Mouse (Mus musculus) thymus, adult 2 months (tissue): Measurements from ENCODE around the gene Setd5. TPM values are rescaled to one million over a fixed set of nuclear protein-coding genes. Genes with fewer than 3 reads are reported as not detected.

ENCODE experiments used
- DNase-seq: peaks from one replicate; pipeline ENCODE4 v3.0.0; 2021
- H3K27ac ChIP-seq: fragments of 200-500 bp; 2 replicates; pipeline ENCODE4 v1.5.1; 2012; ENCODE audit warnings: low read length, control low read depth; ENCODE audit not compliant: control insufficient read depth, insufficient read depth
- H3K27me3 ChIP-seq: fragments of 200-500 bp; 2 replicates; pipeline ENCODE4 v1.6.1; 2012; ENCODE audit warnings: mild to moderate bottlenecking, low read length, moderate library complexity, mixed read lengths; ENCODE audit not compliant: control insufficient read depth, insufficient read depth
- H3K36me3 ChIP-seq: fragments of 200-500 bp; 2 replicates; pipeline ENCODE4 v1.6.1; 2012; ENCODE audit warnings: mild to moderate bottlenecking, low read length, moderate library complexity; ENCODE audit not compliant: control insufficient read depth, insufficient read depth
- H3K4me1 ChIP-seq: fragments of 200-500 bp; replicated peaks from 2 replicates; pipeline ENCODE4 v1.6.1; 2012; ENCODE audit warnings: low read length; ENCODE audit not compliant: control insufficient read depth, insufficient read depth
- H3K4me3 ChIP-seq: fragments of 200-500 bp; 2 replicates; pipeline ENCODE4 v1.5.1; 2012; ENCODE audit warnings: mild to moderate bottlenecking, low read length, control low read depth, moderate library complexity; ENCODE audit not compliant: control insufficient read depth, insufficient read depth
- CTCF ChIP-seq: fragments of 200-500 bp; IDR thresholded peaks from 2 replicates; pipeline ENCODE4 v1.5.1; 2012; ENCODE audit warnings: mild to moderate bottlenecking, control low read depth, low read length, moderate library complexity, borderline replicate concordance; ENCODE audit not compliant: control insufficient read depth, poor library complexity, insufficient read depth; ENCODE audit errors: extremely low read depth
- POLR2A ChIP-seq: fragments of 200-500 bp; IDR thresholded peaks from 2 replicates; pipeline ENCODE4 v1.6.1; 2012; ENCODE audit warnings: mild to moderate bottlenecking, low read length, control low read depth, moderate library complexity; ENCODE audit not compliant: control insufficient read depth, poor library complexity, insufficient read depth; ENCODE audit errors: extremely low read depth
- WGBS: fragments of 180-500 bp; shearing (Covaris S2); methylation state at CpG from one replicate; pipeline ENCODE4 v1.1.7; 2018; 5-methylcytosine and 5-hydroxymethylcytosine counted together
- polyA plus RNA-seq: library from polyadenylated mRNA; depleted of rRNA; stranded (reverse); fragments of >200 nt; gene quantifications from 2 replicates; pipeline ENCODE4 v1.2.3, GENCODE M21; 2012

The Setd5 gene
- polyA plus RNA-seq, 1 experiment = 51.8 TPM

GRCm38 (mm10) chr6:113076012-113076685 is 1.0 kb upstream of the Setd5 start:
- under 1% methylated on average over 55 of the region's 55 CpGs for WGBS
- Histone ChIP-seq H3K27me3 (no peaks in the 10 kb centered on the region), H3K27ac (peak overlapping the region; percentile 63), H3K36me3 (peaks cover 1% of the 10 kb centered on the region; the same call in 1 of the 2 replicates), H3K4me1 (peaks cover 11% of the 10 kb centered on the region), H3K4me3 (peak overlapping the region; percentile 79)
- no peak; the same call in 1 of the 2 replicates for TF ChIP-seq CTCF
- no peak for TF ChIP-seq POLR2A
- DNase-seq = peak; percentile 88

- peak overlapping the region; percentile 81 for H3K4me3 ChIP-seq
- under 1% methylated on average over 28 of the region's 28 CpGs for WGBS
- DNase-seq = no peak
- no peaks in the 10 kb centered on the region for H3K27me3 ChIP-seq
- no peaks in the 10 kb centered on the region for H3K36me3 ChIP-seq
- H3K4me1 ChIP-seq = peaks cover 11% of the 10 kb centered on the region
- H3K27ac ChIP-seq = peak overlapping the region; percentile 84
- TF ChIP-seq POLR2A (no peak), CTCF (no peak)
Observed at GRCm38 (mm10) chr6:113077569-113078030, 435 bp downstream of the Setd5 start.

DNA sequence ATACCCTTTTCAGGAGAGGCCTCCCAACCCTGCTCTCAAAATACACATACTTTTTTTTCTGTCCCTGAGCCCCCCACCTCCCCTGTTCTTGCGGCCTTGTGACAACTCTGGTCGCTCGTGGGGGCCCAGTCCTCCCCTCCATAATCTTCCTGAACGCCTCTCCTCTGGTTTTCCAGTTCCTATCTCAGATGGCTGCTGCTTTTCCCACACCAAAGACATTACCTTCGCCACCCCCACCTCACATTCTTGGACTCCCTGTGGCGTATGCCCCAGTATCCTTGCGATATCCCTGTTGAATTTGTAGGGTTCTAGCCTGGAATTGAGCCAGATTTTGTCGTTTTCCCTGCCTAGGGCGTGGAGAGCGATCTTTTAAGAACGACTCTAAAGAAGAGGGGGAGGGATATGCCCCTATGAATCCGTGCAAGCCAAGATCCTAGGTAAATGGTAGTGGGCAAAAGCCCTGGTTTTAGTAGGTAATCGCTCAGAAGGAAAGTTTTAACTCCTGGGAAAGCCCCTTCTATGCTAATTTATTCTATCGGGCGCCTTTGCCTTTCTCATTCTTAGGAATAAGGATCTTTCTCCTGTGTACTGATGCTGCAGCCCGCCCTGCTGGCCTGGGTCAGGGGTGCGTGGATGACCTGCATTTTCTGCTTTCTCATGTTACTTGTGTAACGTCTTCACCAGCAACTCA is 1.0 kb downstream of the Setd5 start:
- Histone ChIP-seq H3K4me3 (peak overlapping the region; percentile 81), H3K27me3 (no peaks in the 10 kb centered on the region), H3K27ac (peak overlapping the region; percentile 84), H3K4me1 (peaks cover 11% of the 10 kb centered on the region), H3K36me3 (no peaks in the 10 kb centered on the region)
- DNase-seq = peak; percentile 7
- under 1% methylated on average over 18 of the region's 18 CpGs for WGBS
- TF ChIP-seq POLR2A (no peak), CTCF (no peak)

DNA sequence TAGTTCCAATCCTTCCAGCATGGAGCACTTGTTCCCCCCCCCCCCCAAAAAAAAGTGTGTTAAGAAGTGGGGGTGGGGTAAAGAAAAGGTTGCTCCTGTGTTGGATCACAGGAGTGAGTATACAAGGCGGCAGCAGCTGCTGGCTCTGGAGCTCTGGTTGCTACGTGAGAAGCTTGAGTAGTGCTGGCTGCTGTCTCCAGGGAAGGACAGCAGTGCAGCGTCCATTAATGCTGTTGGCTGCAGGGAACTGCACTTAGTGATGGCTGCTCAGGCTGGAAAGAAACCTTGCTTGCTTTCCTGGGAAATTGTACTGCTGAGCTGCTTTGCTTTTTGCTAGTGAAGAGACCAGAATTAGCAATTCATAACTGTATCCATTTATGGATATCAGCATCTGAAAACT is 2.3 kb downstream of the Setd5 start:
- no peaks in the 10 kb centered on the region for H3K27me3 ChIP-seq
- no peaks in the 10 kb centered on the region for H3K36me3 ChIP-seq
- no peak overlapping the region for H3K27ac ChIP-seq
- no peak overlapping the region for H3K4me3 ChIP-seq
- H3K4me1 ChIP-seq = peaks cover 11% of the 10 kb centered on the region
- DNase-seq = no peak
- TF ChIP-seq POLR2A (no peak), CTCF (no peak)
- WGBS = 8% methylated on average over 3 of the region's 3 CpGs

DNA sequence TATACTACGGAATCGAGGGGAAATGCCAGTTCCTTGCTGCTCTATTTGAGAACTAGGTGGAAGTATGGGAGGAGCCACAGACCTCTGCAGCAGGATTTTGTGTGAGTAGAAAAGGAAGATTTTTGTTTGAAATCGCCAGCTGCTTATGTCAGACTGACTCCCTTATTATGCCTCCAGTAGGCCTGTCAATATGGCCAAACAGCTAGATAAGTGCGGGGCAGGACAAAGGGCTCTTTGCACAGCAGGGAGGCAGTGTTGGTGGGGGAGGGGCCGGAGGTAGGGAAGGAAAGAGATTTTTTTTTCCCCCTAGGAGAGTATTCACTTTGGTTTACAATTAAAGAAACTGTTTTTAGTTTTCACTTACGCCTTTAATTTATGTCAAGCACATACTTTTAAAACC is 5.1 kb downstream of the Setd5 start:
- TF ChIP-seq POLR2A = no peak
- TF ChIP-seq CTCF = no peak
- no peak for DNase-seq
- no peak overlapping the region for H3K27ac ChIP-seq

DNA sequence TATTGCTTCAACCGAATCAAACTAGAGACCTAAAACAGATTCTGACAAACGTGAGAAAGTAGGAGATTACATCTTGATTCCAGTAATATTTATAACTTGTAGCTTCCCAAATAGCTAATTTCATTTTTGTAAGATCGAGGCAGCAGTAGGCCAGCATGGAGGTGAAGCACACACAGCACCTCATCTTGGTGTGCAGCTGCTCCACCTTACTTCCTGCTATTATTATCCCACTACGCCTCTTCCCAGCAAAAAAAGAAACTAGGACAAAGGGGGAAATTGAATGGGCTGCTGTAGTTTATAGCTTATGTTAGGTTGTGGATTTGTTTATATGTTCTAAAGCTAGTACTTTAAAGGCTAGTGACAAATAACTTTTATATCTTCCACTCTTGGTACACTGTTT is 7.4 kb downstream of the Setd5 start:
- Histone ChIP-seq H3K27ac (no peak overlapping the region), H3K27me3 (no peaks in the 10 kb centered on the region), H3K4me3 (no peak overlapping the region), H3K4me1 (peaks cover under 1% of the 10 kb centered on the region), H3K36me3 (no peaks in the 10 kb centered on the region)
- no peak for TF ChIP-seq POLR2A
- TF ChIP-seq CTCF = no peak
- 70% methylated on average over 4 of the region's 4 CpGs for WGBS
- DNase-seq = no peak

More for the DNA sequence above, 5.1 kb downstream of the Setd5 start:
- H3K4me3 ChIP-seq = no peak overlapping the region
- H3K27me3 ChIP-seq = no peaks in the 10 kb centered on the region
- H3K4me1 ChIP-seq = peaks cover 8% of the 10 kb centered on the region
- H3K36me3 ChIP-seq = no peaks in the 10 kb centered on the region
- 51% methylated on average over 6 of the region's 6 CpGs for WGBS

- Histone ChIP-seq H3K27ac (no peak overlapping the region), H3K36me3 (no peaks in the 10 kb centered on the region), H3K4me3 (no peak overlapping the region), H3K4me1 (no peaks in the 10 kb centered on the region), H3K27me3 (no peaks in the 10 kb centered on the region)
- DNase-seq = no peak
- TF ChIP-seq CTCF (no peak), POLR2A (no peak)
- WGBS = 92% methylated on average over 3 of the region's 3 CpGs
Observed at GRCm38 (mm10) chr6:113093206-113093605, 16.0 kb downstream of the Setd5 start.
